In genomic region chr17:6803614-6804013, GRCm38 (mm10) we compare ENCODE assay signal across 21 mouse cellular contexts. TPM values are rescaled to one million over a fixed set of nuclear protein-coding genes. Genes with fewer than 3 reads are reported as not detected.
A peak's percentile ranks its signal among the peaks of the same experiment; 100 is the strongest.
DNase-seq lines count a peak whose midpoint lies in the region; ATAC-seq and TF ChIP-seq lines count a peak whose summit lies in the region.
"Had no signal": no experiment of that assay in that cellular context is flagged by ENCODE, and none has a peak within 500 bp of the region (broad histone marks: within the 10 kb centered on the region; RNA-seq: fewer than 3 reads in every experiment).

No protein-coding gene starts in this region.

- no peaks in the 10 kb centered on the region for H3K9me3 ChIP-seq in lung, embryonic 15.5 days
- 0 out of 2 replicates have a peak, but pooled peaks cover 7% of the 10 kb centered on the region for H3K9me3 ChIP-seq in liver, embryonic 15.5 days (replicated peaks)
- H3K9me3 ChIP-seq in forebrain, embryonic 11.5 days (ENCODE audit: control insufficient read depth, low read length), result peaks cover 6% of the 10 kb centered on the region; the same call in 1 of the 2 replicates
- 0 out of 2 replicates have a peak, but pooled peaks cover 5% of the 10 kb centered on the region for H3K9me3 ChIP-seq in forebrain, postnatal 0 days (ENCODE audit: low read length)
- H3K9me3 ChIP-seq: embryonic facial prominence, embryonic 15.5 days; forebrain, embryonic 15.5 days had no signal

- DNase-seq in lung, postnatal 10 days, result no peak
- DNase-seq in Muller cell, postnatal 12 days (ENCODE audit: inconsistent ontology term), result peak; percentile 87
- DNase-seq in Patski (ENCODE audit: low read depth, low spot score), result no peak
- DNase-seq in forebrain, embryonic 11.5 days (ENCODE audit: low spot score), result no peak
- no peak for DNase-seq in forebrain, postnatal 0 days
- DNase-seq: adrenal gland, postnatal 10 days; cerebellum, adult 11 months; cerebellum, adult 8-10 months; embryo, embryonic 11 days; gastrocnemius, postnatal 14 days; heart, postnatal 4 days had no signal

- H3K27me3 ChIP-seq in lung, embryonic 15.5 days, result no peaks in the 10 kb centered on the region
- no peaks in the 10 kb centered on the region for H3K27me3 ChIP-seq in Patski
- no peaks in the 10 kb centered on the region for H3K27me3 ChIP-seq in liver, embryonic 15.5 days
- H3K27me3 ChIP-seq in forebrain, embryonic 11.5 days (ENCODE audit: control insufficient read depth, insufficient read depth, low read length), result no peaks in the 10 kb centered on the region
- no peaks in the 10 kb centered on the region for H3K27me3 ChIP-seq in forebrain, postnatal 0 days (ENCODE audit: insufficient read depth, low read length)
- H3K27me3 ChIP-seq: CH12.LX; embryonic facial prominence, embryonic 15.5 days; forebrain, embryonic 15.5 days; heart, embryonic 13.5 days; hindbrain, embryonic 13.5 days had no signal

- WGBS in lung, embryonic 15.5 days, result 79% methylated on average over 1 of the region's 1 CpGs
- WGBS in liver, embryonic 15.5 days (ENCODE audit: insufficient replicate concordance), result 87% methylated on average over 1 of the region's 1 CpGs
- whole genome bisulfite sequencing in forebrain, embryonic 11.5 days, result 97% methylated on average over 1 of the region's 1 CpGs
- 95% methylated on average over 1 of the region's 1 CpGs for WGBS in forebrain, postnatal 0 days

- no peak overlapping the region for H3K9ac ChIP-seq in lung, embryonic 15.5 days
- no peak overlapping the region for H3K9ac ChIP-seq in liver, embryonic 15.5 days
- no peak overlapping the region for H3K9ac ChIP-seq in forebrain, embryonic 11.5 days (ENCODE audit: low read length)
- no peak overlapping the region for H3K9ac ChIP-seq in forebrain, postnatal 0 days
- H3K9ac ChIP-seq: embryonic facial prominence, embryonic 15.5 days; forebrain, embryonic 15.5 days; heart, embryonic 13.5 days; hindbrain, embryonic 13.5 days had no signal

- H3K36me3 ChIP-seq in lung, embryonic 15.5 days, result no peaks in the 10 kb centered on the region
- no peaks in the 10 kb centered on the region for H3K36me3 ChIP-seq in liver, embryonic 15.5 days (replicated peaks)
- H3K36me3 ChIP-seq in forebrain, embryonic 11.5 days (ENCODE audit: control insufficient read depth, insufficient read depth, low read length), result no peaks in the 10 kb centered on the region
- H3K36me3 ChIP-seq in forebrain, postnatal 0 days (ENCODE audit: insufficient read depth), result no peaks in the 10 kb centered on the region
- H3K36me3 ChIP-seq: embryonic facial prominence, embryonic 15.5 days; forebrain, embryonic 10.5 days; forebrain, embryonic 15.5 days; heart, embryonic 13.5 days; hindbrain, embryonic 13.5 days had no signal

- POLR2A ChIA-PET in Patski (lab: Charles Lee), result interaction anchor here (1.4 to 1.5 kb wide), 2 partner anchors 9 kb away, joined by 3 to 6 read pairs; no protein-coding TSS in a partner anchor

- in situ Hi-C loops in Patski (cut with MboI; ENCODE audit: low pct_unique_long_range_greater_than_20kb), result no loop called here

- peaks cover 4% of the 10 kb centered on the region; the same call in 1 of the 2 replicates for H3K4me1 ChIP-seq in lung, embryonic 15.5 days
- H3K4me1 ChIP-seq in liver, embryonic 15.5 days (replicated peaks), result peaks cover 55% of the 10 kb centered on the region
- H3K4me1 ChIP-seq in forebrain, embryonic 11.5 days (replicated peaks; ENCODE audit: control insufficient read depth, insufficient read depth, low read length), result no peaks in the 10 kb centered on the region
- no peaks in the 10 kb centered on the region for H3K4me1 ChIP-seq in forebrain, postnatal 0 days (ENCODE audit: insufficient read depth)
- H3K4me1 ChIP-seq: embryonic facial prominence, embryonic 15.5 days; hindbrain, embryonic 13.5 days had no signal

- no peak overlapping the region for H3K4me2 ChIP-seq in lung, embryonic 15.5 days
- H3K4me2 ChIP-seq in liver, embryonic 15.5 days, result no peak overlapping the region
- H3K4me2 ChIP-seq in forebrain, embryonic 11.5 days (ENCODE audit: low read depth, low read length, severe bottlenecking), result no peak overlapping the region
- H3K4me2 ChIP-seq in forebrain, postnatal 0 days (ENCODE audit: low read depth), result no peak overlapping the region
- H3K4me2 ChIP-seq: embryonic facial prominence, embryonic 15.5 days; forebrain, embryonic 15.5 days; heart, embryonic 13.5 days; hindbrain, embryonic 13.5 days had no signal

- H3K4me3 ChIP-seq in lung, embryonic 15.5 days, result no peak overlapping the region
- H3K4me3 ChIP-seq in liver, embryonic 15.5 days (replicated peaks), result no peak overlapping the region
- H3K4me3 ChIP-seq in forebrain, embryonic 11.5 days (ENCODE audit: low read depth, low read length), result no peak overlapping the region
- H3K4me3 ChIP-seq in forebrain, postnatal 0 days (ENCODE audit: low read depth, low read length), result no peak overlapping the region
- H3K4me3 ChIP-seq: embryonic facial prominence, embryonic 15.5 days; erythroblast, embryonic 14.5 days; forebrain, embryonic 10.5 days; forebrain, embryonic 15.5 days; heart, embryonic 13.5 days; hindbrain, embryonic 13.5 days had no signal

- no peak overlapping the region for H3K27ac ChIP-seq in lung, embryonic 15.5 days
- H3K27ac ChIP-seq in liver, embryonic 15.5 days (replicated peaks), result peak overlapping the region; percentile 87
- H3K27ac ChIP-seq in forebrain, embryonic 11.5 days (ENCODE audit: low read depth, low read length), result no peak overlapping the region
- no peak overlapping the region for H3K27ac ChIP-seq in forebrain, postnatal 0 days (ENCODE audit: low read depth, low read length)
- H3K27ac ChIP-seq: embryonic facial prominence, embryonic 15.5 days; forebrain, embryonic 10.5 days; forebrain, embryonic 15.5 days; heart, embryonic 13.5 days; hindbrain, embryonic 13.5 days; hindbrain, postnatal 0 days had no signal

- peak; percentile 14; the same call in 1 of the 2 replicates for ATAC-seq in lung, embryonic 15.5 days (ENCODE audit: borderline replicate concordance, extremely low read depth, low FRiP score, low TSS enrichment)
- peak; percentile 88 for ATAC-seq in Patski
- ATAC-seq in liver, embryonic 15.5 days (ENCODE audit: insufficient read depth), result no peak
- ATAC-seq in forebrain, embryonic 11.5 days (replicated peaks; ENCODE audit: low FRiP score), result no peak
- no peak for ATAC-seq in forebrain, postnatal 0 days
- ATAC-seq: forebrain, embryonic 15.5 days; hindbrain, postnatal 0 days had no signal

- TF ChIP-seq CTCF in Patski (IDR thresholded peaks at IDR 0.05), result no peak
- no peak for TF ChIP-seq CTCF in forebrain, postnatal 0 days (IDR thresholded peaks at IDR 0.05; ENCODE audit: low read depth)

- CTCF ChIA-PET in Patski (lab: Charles Lee), result interaction anchor here (1.1 to 1.3 kb wide), 2 partner anchors 23 to 32 kb away, joined by 3 read pairs; no protein-coding TSS in a partner anchor

RNA-seq across cellular contexts. Expression of gene Ezr, which starts 21.0 kb away (rescaled TPM):
- polyA plus RNA-seq in lung, embryonic 15.5 days (2015; fragmentation: Nextera tagmentation; extraction: Ambion mirVana), result 125 and 140 TPM in 2 replicates
- polyA plus RNA-seq in Patski (2021), result 344 TPM
- polyA plus RNA-seq in liver, embryonic 15.5 days (2015; fragmentation: Nextera tagmentation; extraction: Ambion mirVana), result 48.3 and 49.4 TPM in 2 replicates
- 122 and 135 TPM in 2 replicates for polyA plus RNA-seq in forebrain, embryonic 11.5 days (2014; fragmentation: Nextera tagmentation; extraction: Ambion mirVana)
- total RNA-seq in forebrain, postnatal 0 days (2014; rRNA removed), result 37.8 and 45.4 TPM in 2 replicates
- polyA plus RNA-seq in forebrain, postnatal 0 days (2015; fragmentation: Nextera tagmentation; extraction: Ambion mirVana), result 51.6 and 60.2 TPM in 2 replicates

Comparison
In these comparisons a context has a peak if more than half of its experiments do, and no peak if none do; other contexts are left out.
1. ATAC-seq: peak in lung, embryonic 15.5 days (single experiment) and Patski (single experiment); none in liver, embryonic 15.5 days (single experiment), forebrain, embryonic 11.5 days (single experiment) and forebrain, postnatal 0 days (single experiment).